Mouse (Mus musculus) kidney, embryonic 14.5 days (tissue): ENCODE measurements around the gene Myo15. TPM values are rescaled to one million over a fixed set of nuclear protein-coding genes. Genes with fewer than 3 reads are reported as not detected.
"Not testable (repeated sequence)": the region's sequence is repeated elsewhere in the genome, so short reads cannot be mapped to it uniquely, and the experiment has no call there.

Experiments used
- ATAC-seq: fragments of 200-750 bp; cut with Nextera tagmentation; 2 replicates; pipeline ENCODE4 v1.8.0; 2017; ENCODE audit warnings: moderate number of reproducible peaks, mild to moderate bottlenecking, moderate TSS enrichment, moderate library complexity; ENCODE audit not compliant: low FRiP score, low TSS enrichment
- H3K27ac ChIP-seq: fragments of 300-500 bp; sonication (generic); 2 replicates; pipeline ENCODE4 v1.5.1; 2014; ENCODE audit warnings: low read depth, mild to moderate bottlenecking, low read length, moderate library complexity, mixed read lengths
- H3K27me3 ChIP-seq: fragments of 300-500 bp; sonication (generic); 2 replicates; pipeline ENCODE4 v1.6.1; 2014; ENCODE audit warnings: mild to moderate bottlenecking, low read length; ENCODE audit not compliant: control insufficient read depth, insufficient read depth
- H3K36me3 ChIP-seq: fragments of 300-500 bp; sonication (generic); 2 replicates; pipeline ENCODE4 v1.6.1; 2014; ENCODE audit warnings: low read length, mixed read lengths; ENCODE audit not compliant: control insufficient read depth, insufficient read depth
- H3K4me1 ChIP-seq: fragments of 300-500 bp; sonication (generic); 2 replicates; pipeline ENCODE4 v1.6.1; 2014; ENCODE audit warnings: low read length, mixed read lengths; ENCODE audit not compliant: control insufficient read depth, insufficient read depth
- H3K4me2 ChIP-seq: fragments of 300-500 bp; sonication (generic); replicated peaks from 2 replicates; pipeline ENCODE4 v1.6.1; 2014; ENCODE audit warnings: low read depth, mild to moderate bottlenecking, low read length
- H3K4me3 ChIP-seq: fragments of 300-500 bp; sonication (generic); 2 replicates; pipeline ENCODE4 v1.5.1; 2014; ENCODE audit warnings: mild to moderate bottlenecking, low read length
- H3K9ac ChIP-seq: fragments of 300-500 bp; sonication (generic); 2 replicates; pipeline ENCODE4 v1.6.1; 2014; ENCODE audit warnings: low read depth, mild to moderate bottlenecking, low read length, moderate library complexity
- H3K9me3 ChIP-seq: fragments of 300-500 bp; sonication (generic); 2 replicates; pipeline ENCODE4 v1.6.1; 2016; ENCODE audit warnings: low read length; ENCODE audit not compliant: control insufficient read depth
- WGBS: fragments of 180-500 bp; shearing (Covaris S2); extraction: QIAGEN DNeasy Blood & Tissue Kit; methylation state at CpG from one replicate; pipeline ENCODE4 v1.1.7; 2014; 5-methylcytosine and 5-hydroxymethylcytosine counted together
- polyA plus RNA-seq: library from polyadenylated mRNA; unstranded; fragments of >200 nt; fragmentation: Nextera tagmentation; extraction: Ambion mirVana; gene quantifications from 2 replicates; pipeline ENCODE4 v1.2.1, GENCODE M21; 2014

The Myo15 gene
- polyA plus RNA-seq, 1 experiment from 2014 or later, result 0.38 TPM

DNA sequence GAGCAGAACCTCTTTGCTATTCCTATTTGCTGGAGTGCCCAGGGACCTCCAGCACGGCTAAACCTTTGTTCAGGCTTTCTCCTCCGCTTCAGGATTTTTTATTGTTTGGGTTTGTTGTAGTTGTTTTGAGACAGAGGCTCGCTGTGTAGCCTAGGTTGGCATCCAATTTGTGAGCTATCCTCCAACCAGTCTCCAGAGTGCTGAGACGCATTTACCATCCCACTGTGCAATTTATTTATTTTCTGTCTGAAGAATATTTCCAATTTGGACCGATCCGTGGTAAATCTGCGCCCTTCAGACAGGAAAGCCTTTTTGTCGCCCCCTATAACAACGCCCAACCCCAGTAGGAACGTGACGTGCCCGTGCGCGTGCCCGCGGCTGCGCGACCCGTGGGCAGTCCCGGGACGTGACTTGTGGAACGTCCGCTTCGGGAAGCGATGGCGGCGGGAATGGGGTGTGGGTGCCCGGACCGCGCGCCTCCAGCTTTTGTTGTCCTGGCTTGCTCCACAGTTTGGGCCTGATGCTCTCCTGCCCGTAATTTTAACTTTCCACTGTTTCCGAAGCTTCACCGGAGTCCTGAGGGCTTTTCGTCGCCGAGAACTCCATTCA, 67.8 kb downstream of the Myo15 start:
- H3K27ac ChIP-seq, result peak overlapping the region; percentile 99
- H3K9ac ChIP-seq, result peak overlapping the region; percentile 93
- WGBS, result under 1% methylated on average over 37 of the region's 37 CpGs
- H3K36me3 ChIP-seq, result peaks cover 13% of the 10 kb centered on the region; the same call in 1 of the 2 replicates
- H3K4me3 ChIP-seq, result peak overlapping the region; percentile 98
- H3K27me3 ChIP-seq, result no peaks in the 10 kb centered on the region
- no peaks in the 10 kb centered on the region for H3K9me3 ChIP-seq
- H3K4me1 ChIP-seq, result peaks cover 24% of the 10 kb centered on the region
- peak overlapping the region; percentile 89 for H3K4me2 ChIP-seq
- peak; percentile 83 for ATAC-seq

DNA sequence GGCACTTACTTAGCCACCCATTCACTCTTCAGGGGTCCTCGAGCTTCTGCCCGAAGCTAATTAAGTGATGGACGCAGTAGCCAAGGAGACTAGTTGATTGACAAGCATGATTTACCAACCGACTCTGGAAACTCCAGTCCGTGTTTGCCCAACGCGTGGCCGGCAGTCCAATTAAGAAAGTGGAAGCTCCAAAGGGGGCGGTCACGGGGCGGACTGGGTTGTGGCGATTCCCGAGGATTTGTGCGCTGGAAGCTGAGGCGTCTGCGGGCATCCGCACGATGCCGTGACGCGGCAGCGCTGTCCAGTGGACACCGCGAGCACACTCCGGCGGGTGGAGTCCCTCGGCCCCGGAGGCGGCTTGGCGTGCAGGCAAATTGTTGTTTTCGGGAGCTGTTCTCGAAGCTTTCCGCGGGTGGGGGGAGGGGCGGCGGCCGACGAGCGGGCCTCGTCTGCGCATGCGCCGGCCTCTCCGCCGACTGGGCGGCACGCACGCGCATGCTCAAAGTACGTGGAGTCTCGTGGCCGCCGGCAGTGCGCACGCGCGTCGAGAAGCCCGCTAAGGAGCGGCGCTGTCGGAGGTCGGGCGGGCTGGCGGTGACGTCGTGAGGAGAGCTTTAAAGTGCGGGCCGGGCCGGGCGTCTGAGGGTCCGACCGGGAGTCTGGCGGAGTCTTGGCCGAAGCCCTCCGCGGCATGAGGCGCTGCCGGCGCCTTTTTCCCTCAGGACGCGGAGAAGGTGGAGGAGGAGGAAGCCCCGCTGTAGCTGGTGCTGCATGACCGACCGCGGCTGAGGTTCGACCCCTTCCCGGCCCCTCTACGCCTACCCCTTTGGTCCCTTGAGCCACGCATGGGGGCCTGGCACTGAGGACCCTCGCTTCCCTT, 68.6 kb downstream of the Myo15 start:
- peak overlapping the region; percentile 98 for H3K4me3 ChIP-seq
- no peaks in the 10 kb centered on the region for H3K27me3 ChIP-seq
- peak overlapping the region; percentile 99 for H3K27ac ChIP-seq
- peaks cover 20% of the 10 kb centered on the region; the same call in 1 of the 2 replicates for H3K36me3 ChIP-seq
- H3K4me2 ChIP-seq, result peak overlapping the region; percentile 95
- no peaks in the 10 kb centered on the region for H3K9me3 ChIP-seq
- WGBS, result under 1% methylated on average over 85 of the region's 91 CpGs
- H3K9ac ChIP-seq, result peak overlapping the region; percentile 93
- ATAC-seq, result peak; percentile 88
- peaks cover 24% of the 10 kb centered on the region for H3K4me1 ChIP-seq

DNA sequence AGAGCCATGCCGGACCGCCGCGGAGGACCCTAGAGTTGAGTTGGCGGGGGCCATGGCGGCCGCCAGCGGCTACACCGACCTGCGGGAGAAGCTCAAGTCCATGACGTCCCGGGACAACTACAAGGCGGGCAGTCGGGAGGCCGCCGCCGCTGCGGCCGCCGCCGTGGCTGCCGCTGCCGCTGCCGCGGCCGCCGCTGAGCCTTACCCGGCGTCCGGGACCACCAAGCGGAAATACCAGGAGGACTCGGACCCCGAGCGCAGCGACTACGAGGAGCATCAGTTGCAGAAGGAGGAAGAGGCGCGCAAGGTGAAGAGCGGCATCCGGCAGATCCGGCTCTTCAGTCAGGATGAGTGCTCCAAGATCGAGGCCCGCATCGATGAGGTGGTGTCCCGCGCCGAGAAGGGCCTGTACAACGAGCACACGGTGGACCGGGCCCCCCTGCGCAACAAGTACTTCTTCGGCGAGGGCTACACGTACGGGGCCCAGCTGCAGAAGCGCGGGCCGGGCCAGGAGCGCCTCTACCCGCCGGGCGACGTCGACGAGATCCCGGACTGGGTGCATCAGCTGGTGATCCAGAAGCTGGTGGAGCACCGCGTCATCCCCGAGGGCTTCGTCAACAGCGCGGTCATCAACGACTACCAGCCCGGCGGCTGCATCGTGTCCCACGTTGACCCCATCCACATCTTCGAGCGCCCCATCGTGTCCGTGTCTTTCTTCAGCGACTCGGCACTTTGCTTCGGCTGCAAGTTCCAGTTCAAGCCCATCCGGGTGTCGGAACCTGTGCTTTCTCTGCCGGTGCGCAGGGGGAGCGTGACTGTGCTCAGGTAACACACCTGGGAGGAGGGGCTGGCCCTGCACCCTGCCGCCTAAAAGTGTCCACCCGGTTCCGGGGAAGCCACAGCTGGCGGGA, 69.5 kb downstream of the Myo15 start:
- H3K9me3 ChIP-seq, result no peaks in the 10 kb centered on the region
- no peak for ATAC-seq
- H3K27me3 ChIP-seq, result no peaks in the 10 kb centered on the region

DNA sequence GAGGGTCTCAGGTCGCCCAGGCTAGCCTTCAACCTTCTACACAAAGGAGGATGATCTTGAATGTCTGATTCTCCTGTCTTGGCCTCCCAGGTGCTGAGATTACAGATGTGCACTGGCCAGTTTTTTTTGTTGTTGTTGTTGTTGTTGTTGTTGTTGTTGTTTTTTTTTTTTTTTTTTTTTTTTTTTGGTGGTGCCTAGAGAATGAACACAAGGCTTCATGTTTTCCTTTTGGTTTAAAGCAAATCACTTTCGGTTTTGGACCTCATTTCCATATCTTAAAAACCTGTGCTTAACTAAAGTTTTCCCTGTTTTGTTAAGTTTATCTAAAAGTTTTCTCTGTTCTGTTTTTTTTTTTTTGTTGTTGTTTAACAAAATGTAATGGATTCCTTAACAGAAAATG, 70.4 kb downstream of the Myo15 start:
- peaks cover 29% of the 10 kb centered on the region; the same call in 1 of the 2 replicates for H3K36me3 ChIP-seq
- H3K4me2 ChIP-seq, result peak overlapping the region; percentile 95
- no peak overlapping the region for H3K27ac ChIP-seq
- peak overlapping the region; percentile 93 for H3K9ac ChIP-seq
- 4% methylated on average over 2 of the region's 2 CpGs for WGBS
- ATAC-seq, result no peak
- H3K27me3 ChIP-seq, result no peaks in the 10 kb centered on the region
- H3K4me3 ChIP-seq, result peak overlapping the region; percentile 98
- no peaks in the 10 kb centered on the region for H3K9me3 ChIP-seq
- peaks cover 28% of the 10 kb centered on the region for H3K4me1 ChIP-seq

More for the DNA sequence above, 69.5 kb downstream of the Myo15 start:
- Histone ChIP-seq H3K4me3 (peak overlapping the region; percentile 98), H3K4me1 (peaks cover 28% of the 10 kb centered on the region), H3K9ac (peak overlapping the region; percentile 93), H3K4me2 (peak overlapping the region; percentile 95), H3K36me3 (peaks cover 25% of the 10 kb centered on the region; the same call in 1 of the 2 replicates), H3K27ac (peak overlapping the region; percentile 99)
- under 1% methylated on average over 92 of the region's 93 CpGs for WGBS

DNA sequence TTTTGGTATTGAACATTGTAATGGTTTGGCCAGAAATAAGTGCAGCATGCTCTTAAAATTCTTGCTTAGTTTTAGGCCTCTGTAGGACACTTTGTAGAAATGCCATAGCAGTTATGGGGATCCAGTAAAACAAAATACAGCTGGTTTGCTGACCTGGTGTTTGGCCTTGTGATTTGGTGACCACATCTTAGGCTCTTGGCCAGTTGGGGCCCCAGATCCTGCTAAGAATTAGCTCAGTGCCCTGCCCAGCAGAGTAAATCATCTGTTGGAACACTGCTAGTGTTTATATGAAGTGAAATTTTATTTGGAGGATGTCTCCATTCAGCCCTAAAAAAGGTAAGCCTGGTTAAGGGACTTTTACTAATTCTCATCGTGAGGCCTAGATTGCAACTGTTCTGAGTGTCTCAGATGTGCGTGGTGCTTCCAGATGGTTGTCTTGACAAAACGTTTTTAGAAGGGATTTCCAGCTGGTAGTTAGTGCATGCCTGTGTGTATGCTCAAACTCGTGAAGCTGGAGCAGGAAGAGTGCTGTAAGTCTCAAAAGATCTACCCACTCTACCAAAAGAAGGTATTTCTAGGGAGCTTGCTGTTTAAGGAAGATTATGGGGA, 71.0 kb downstream of the Myo15 start:
- no peak for ATAC-seq

DNA sequence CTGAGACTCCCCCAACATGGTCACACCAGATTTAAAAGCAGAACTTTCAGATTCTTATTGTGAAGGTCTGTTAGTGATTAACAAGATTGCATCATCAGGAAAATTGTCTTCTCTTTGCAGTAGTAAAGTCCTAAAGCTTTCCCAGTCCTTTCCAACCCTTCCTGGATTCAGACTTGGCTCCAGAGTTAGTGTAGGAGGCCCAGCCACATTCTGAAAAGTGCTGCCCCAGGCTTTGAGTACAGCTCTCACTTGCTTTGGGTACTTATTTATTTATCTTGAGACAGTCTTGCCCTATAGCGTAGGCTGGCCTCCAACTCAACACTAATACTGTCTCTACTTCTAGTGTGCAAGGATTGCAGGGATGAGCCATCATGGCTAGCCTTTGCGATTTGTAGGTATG, 71.6 kb downstream of the Myo15 start:
- Histone ChIP-seq H3K9me3 (no peaks in the 10 kb centered on the region), H3K27me3 (no peaks in the 10 kb centered on the region), H3K9ac (peak overlapping the region; percentile 47; the same call in 1 of the 2 replicates), H3K4me2 (peak overlapping the region; percentile 95), H3K27ac (no peak overlapping the region), H3K36me3 (peaks cover 34% of the 10 kb centered on the region; the same call in 1 of the 2 replicates), H3K4me1 (peaks cover 32% of the 10 kb centered on the region), H3K4me3 (peak overlapping the region; percentile 98)
- 43% methylated on average over 2 of the region's 2 CpGs for WGBS
- no peak for ATAC-seq

More for the DNA sequence above, 71.0 kb downstream of the Myo15 start:
- Histone ChIP-seq H3K4me3 (peak overlapping the region; percentile 98), H3K27me3 (no peaks in the 10 kb centered on the region), H3K9ac (peak overlapping the region; percentile 47; the same call in 1 of the 2 replicates), H3K36me3 (peaks cover 31% of the 10 kb centered on the region; the same call in 1 of the 2 replicates), H3K9me3 (no peaks in the 10 kb centered on the region), H3K4me1 (peaks cover 30% of the 10 kb centered on the region), H3K27ac (no peak overlapping the region), H3K4me2 (peak overlapping the region; percentile 95)
- WGBS, result 6% methylated on average over 4 of the region's 4 CpGs

DNA sequence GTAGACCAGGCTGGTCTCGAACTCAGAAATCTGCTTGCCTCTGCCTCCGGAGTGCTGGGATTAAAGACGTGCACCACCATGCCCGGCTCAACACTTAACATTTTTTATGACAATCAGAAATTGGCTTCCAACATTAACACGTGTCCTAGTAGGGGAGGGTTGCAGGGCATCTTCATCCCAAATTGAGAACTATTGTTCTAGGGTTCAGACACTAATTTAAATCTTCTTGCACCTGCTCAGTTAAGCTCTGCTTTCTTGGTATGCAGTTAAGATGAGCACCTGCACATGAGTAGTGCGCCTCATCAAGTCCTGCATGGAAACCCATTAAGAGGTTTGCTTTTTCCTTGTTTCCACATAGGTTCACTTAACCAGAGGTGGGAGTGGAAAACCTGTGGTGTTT, 72.7 kb downstream of the Myo15 start:
- Histone ChIP-seq H3K4me2 (no peak overlapping the region), H3K27ac (no peak overlapping the region), H3K9me3 (no peaks in the 10 kb centered on the region), H3K9ac (no peak overlapping the region), H3K27me3 (no peaks in the 10 kb centered on the region), H3K36me3 (peaks cover 36% of the 10 kb centered on the region; the same call in 1 of the 2 replicates), H3K4me3 (no peak overlapping the region; the same call in 1 of the 2 replicates), H3K4me1 (peaks cover 23% of the 10 kb centered on the region)
- ATAC-seq, result no peak
- 89% methylated on average over 6 of the region's 6 CpGs for WGBS

DNA sequence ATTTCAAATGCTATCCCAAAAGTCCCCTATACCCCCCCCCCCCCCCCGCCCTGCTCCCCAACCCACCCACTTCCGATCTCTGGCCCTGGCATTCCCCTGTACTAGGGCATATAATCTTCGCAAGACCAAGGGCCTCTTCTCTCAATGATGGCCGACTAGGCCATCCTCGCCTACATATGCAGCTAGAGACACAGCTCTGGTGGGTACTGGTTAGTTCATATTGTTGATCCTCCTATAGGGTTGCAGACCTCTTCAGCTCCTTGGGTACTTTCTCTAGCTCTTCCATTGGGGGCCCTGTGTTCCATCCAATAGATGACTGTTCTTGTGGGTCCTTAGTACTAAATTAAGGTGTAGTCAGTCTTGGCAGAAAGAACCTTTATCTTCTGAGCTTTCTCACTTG, 74.1 kb downstream of the Myo15 start:
- H3K4me2 ChIP-seq, H3K27ac ChIP-seq, H3K9ac ChIP-seq, H3K4me3 ChIP-seq, H3K27me3 ChIP-seq, H3K9me3 ChIP-seq, ATAC-seq: not testable (repeated sequence)
- WGBS, result 96% methylated on average over 5 of the region's 5 CpGs
- Histone ChIP-seq H3K36me3 (peaks cover 49% of the 10 kb centered on the region), H3K4me1 (peaks cover 23% of the 10 kb centered on the region)
